Comparison of ENCODE assay signal across 8 mouse cellular contexts in genomic region chr8:95677591-95678023, GRCm38 (mm10). TPM values are rescaled to one million over a fixed set of nuclear protein-coding genes. Genes with fewer than 3 reads are reported as not detected.
DNase-seq lines count a peak whose midpoint lies in the region; ATAC-seq and TF ChIP-seq lines count a peak whose summit lies in the region.

No protein-coding gene starts in this region.

- H3K4me3 ChIP-seq in spleen, adult 2 months (ENCODE audit: extremely low read depth, insufficient read depth, insufficient read length): peak overlapping the region; percentile 39; the same call in 1 of the 2 replicates
- H3K4me3 ChIP-seq in hindbrain, embryonic 16.5 days (ENCODE audit: low read length): peak overlapping the region; percentile 73
- H3K4me3 ChIP-seq in midbrain, embryonic 16.5 days (ENCODE audit: low read depth, low read length): peak overlapping the region; percentile 86

- peak overlapping the region; percentile 85 for H3K9ac ChIP-seq in hindbrain, embryonic 16.5 days (ENCODE audit: low read depth, low read length)
- H3K9ac ChIP-seq in midbrain, embryonic 16.5 days (ENCODE audit: low read depth, low read length): peak overlapping the region; percentile 89

- no peak for TF ChIP-seq POLR2A in spleen, adult 2 months (IDR thresholded peaks at IDR 0.05; ENCODE audit: low read depth, low read length)

- no peak for DNase-seq in frontal cortex, adult 2 months (ENCODE audit: extremely low spot score in 1 of 2, low spot score in 1 of 2)
- DNase-seq in spleen, adult 2 months (ENCODE audit: low read depth in 1 of 2, low spot score in 2 of 2): no peak
- DNase-seq in spleen, postnatal 36 days (ENCODE audit: low spot score in 2 of 2): no peak
- DNase-seq in gastrocnemius, postnatal 14 days: no peak
- DNase-seq in layer of hippocampus, adult 18-20 months (ENCODE audit: low spot score in 2 of 2): no peak

- WGBS in spleen, adult 2 months: under 1% methylated on average over 28 of the region's 48 CpGs
- WGBS in hindbrain, embryonic 16.5 days: 0% methylated on average over 15 of the region's 48 CpGs
- under 1% methylated on average over 19 of the region's 48 CpGs for WGBS in midbrain, embryonic 16.5 days

- H3K9me3 ChIP-seq in hindbrain, embryonic 16.5 days (ENCODE audit: control insufficient read depth, low read length): no peaks in the 10 kb centered on the region
- H3K9me3 ChIP-seq in midbrain, embryonic 16.5 days (replicated peaks; ENCODE audit: control insufficient read depth, low read length, poor library complexity, severe bottlenecking): no peaks in the 10 kb centered on the region

- peak overlapping the region; percentile 82 for H3K4me2 ChIP-seq in hindbrain, embryonic 16.5 days (ENCODE audit: low read length)
- H3K4me2 ChIP-seq in midbrain, embryonic 16.5 days (ENCODE audit: low read length): peak overlapping the region; percentile 83

- no peak for TF ChIP-seq CTCF in spleen, adult 2 months (IDR thresholded peaks at IDR 0.05; ENCODE audit: extremely low read depth, insufficient read depth, insufficient read length, insufficient replicate concordance)

- no peak overlapping the region for H3K27ac ChIP-seq in spleen, adult 2 months (ENCODE audit: insufficient read depth, low read length)
- peak overlapping the region; percentile 69 for H3K27ac ChIP-seq in hindbrain, embryonic 16.5 days (ENCODE audit: low read depth, low read length)
- H3K27ac ChIP-seq in midbrain, embryonic 16.5 days (ENCODE audit: low read length): peak overlapping the region; percentile 70

- peaks cover 11% of the 10 kb centered on the region; the same call in 1 of the 2 replicates for H3K4me1 ChIP-seq in spleen, adult 2 months (ENCODE audit: control insufficient read depth, insufficient read depth, insufficient read length)
- H3K4me1 ChIP-seq in hindbrain, embryonic 16.5 days (ENCODE audit: control insufficient read depth, insufficient read depth, low read depth, low read length): peaks cover 14% of the 10 kb centered on the region; the same call in 1 of the 2 replicates
- peaks cover 19% of the 10 kb centered on the region for H3K4me1 ChIP-seq in midbrain, embryonic 16.5 days (ENCODE audit: control insufficient read depth, insufficient read depth, low read length)

- peaks cover 17% of the 10 kb centered on the region for H3K27me3 ChIP-seq in spleen, adult 2 months (ENCODE audit: control insufficient read depth, insufficient read depth, low read length)
- no peaks in the 10 kb centered on the region; the same call in 1 of the 2 replicates for H3K27me3 ChIP-seq in hindbrain, embryonic 16.5 days (replicated peaks; ENCODE audit: control insufficient read depth, insufficient read depth, low read length)
- H3K27me3 ChIP-seq in midbrain, embryonic 16.5 days (ENCODE audit: control insufficient read depth, insufficient read depth, low read depth, low read length): peaks cover 3% of the 10 kb centered on the region

- H3K36me3 ChIP-seq in spleen, adult 2 months (ENCODE audit: control insufficient read depth, insufficient read depth, low read length): no peaks in the 10 kb centered on the region
- H3K36me3 ChIP-seq in hindbrain, embryonic 16.5 days (ENCODE audit: control insufficient read depth, insufficient read depth, low read length): no peaks in the 10 kb centered on the region
- H3K36me3 ChIP-seq in midbrain, embryonic 16.5 days (ENCODE audit: control insufficient read depth, insufficient read depth, low read length): no peaks in the 10 kb centered on the region

- intact Hi-C loops in gastrocnemius, postnatal 14 days (cut with DNase I; ENCODE audit: low total_unique reads): no loop called here

- peak; percentile 0; the same call in 1 of the 2 replicates for ATAC-seq in frontal cortex, adult (ENCODE audit: low TSS enrichment)
- peak; percentile 60 for ATAC-seq in hindbrain, embryonic 16.5 days
- peak; percentile 87 for ATAC-seq in midbrain, embryonic 16.5 days

RNA-seq across cellular contexts. Expression of gene Ndrg4, which starts 0.8 kb away (rescaled TPM):
- polyA plus RNA-seq in frontal cortex, adult 2 months (2012; rRNA removed): 2,429 and 2,489 TPM in 2 replicates
- polyA plus RNA-seq in spleen, adult 2 months (2012; rRNA removed): 1.2 and 2.0 TPM in 2 replicates
- 571 and 665 TPM in 2 replicates for polyA plus RNA-seq in hindbrain, embryonic 16.5 days (2015; fragmentation: Nextera tagmentation; extraction: Ambion mirVana)
- 394 and 511 TPM in 2 replicates for polyA plus RNA-seq in midbrain, embryonic 16.5 days (2015; fragmentation: Nextera tagmentation; extraction: Ambion mirVana)
- 1 to 10 TPM; 6.5 to 8.8 TPM for total RNA-seq in gastrocnemius, postnatal 14 days (2021)
- total RNA-seq in layer of hippocampus, adult 18-20 months (2021): 1,000 to 10,000 TPM; 1,366 to 1,373 TPM

RNA-seq across cellular contexts. Expression of gene Setd6, which starts 38.1 kb away (rescaled TPM):
- polyA plus RNA-seq in frontal cortex, adult 2 months (2012; rRNA removed): 27.7 and 35.3 TPM in 2 replicates
- polyA plus RNA-seq in spleen, adult 2 months (2012; rRNA removed): 7.2 and 10.2 TPM in 2 replicates
- polyA plus RNA-seq in hindbrain, embryonic 16.5 days (2015; fragmentation: Nextera tagmentation; extraction: Ambion mirVana): 28.0 and 30.6 TPM in 2 replicates
- 34.3 TPM in 2 replicates for polyA plus RNA-seq in midbrain, embryonic 16.5 days (2015; fragmentation: Nextera tagmentation; extraction: Ambion mirVana)
- total RNA-seq in gastrocnemius, postnatal 14 days (2021): 10 to 100 TPM in 1 of 2 experiments, 1 to 10 TPM in 1; 9.4 to 10.4 TPM
- 10 to 100 TPM; 17.7 to 22.8 TPM for total RNA-seq in layer of hippocampus, adult 18-20 months (2021)

RNA-seq across cellular contexts. Expression of gene Gins3, which starts 44.4 kb away (rescaled TPM):
- 2.6 and 2.7 TPM in 2 replicates for polyA plus RNA-seq in frontal cortex, adult 2 months (2012; rRNA removed)
- 1.8 and 2.1 TPM in 2 replicates for polyA plus RNA-seq in spleen, adult 2 months (2012; rRNA removed)
- polyA plus RNA-seq in hindbrain, embryonic 16.5 days (2015; fragmentation: Nextera tagmentation; extraction: Ambion mirVana): 7.5 and 7.7 TPM in 2 replicates
- 6.1 and 8.1 TPM in 2 replicates for polyA plus RNA-seq in midbrain, embryonic 16.5 days (2015; fragmentation: Nextera tagmentation; extraction: Ambion mirVana)
- total RNA-seq in gastrocnemius, postnatal 14 days (2021): under 1 TPM; 0.69 to 0.98 TPM
- 1 to 10 TPM; 2.2 to 3.0 TPM for total RNA-seq in layer of hippocampus, adult 18-20 months (2021)

Comparison
In these comparisons a context has a peak if more than half of its experiments do, and no peak if none do; other contexts are left out.
1. ATAC-seq: peak in every context shown above with its lines; median percentile 87 in midbrain, embryonic 16.5 days; 60 in hindbrain, embryonic 16.5 days; 0 in frontal cortex, adult.
2. RNA of gene Ndrg4, which starts 0.8 kb away (polyA plus RNA-seq): 2,429 to 2,489 TPM in frontal cortex, adult 2 months, 571 to 665 TPM in hindbrain, embryonic 16.5 days and 394 to 511 TPM in midbrain, embryonic 16.5 days; 1.2 to 2.0 TPM in spleen, adult 2 months; every median in the first group is over 100 times any median in the second.
3. Peak in every context shown above with its lines, with median percentiles within 50 percentile points of each other: H3K4me3 ChIP-seq.